Mouse (Mus musculus): ENCODE data around the gene Ift81. TPM values are rescaled to one million over a fixed set of nuclear protein-coding genes. Genes with fewer than 3 reads are reported as not detected.
"Not testable (repeated sequence)": the region's sequence is repeated elsewhere in the genome, so short reads cannot be mapped to it uniquely, and the experiment has no call there.

Ift81 gene
- polyA plus RNA-seq (2015; fragmentation: Nextera tagmentation; extraction: Ambion mirVana), result 41.4 and 43.0 TPM in 2 replicates

DNA sequence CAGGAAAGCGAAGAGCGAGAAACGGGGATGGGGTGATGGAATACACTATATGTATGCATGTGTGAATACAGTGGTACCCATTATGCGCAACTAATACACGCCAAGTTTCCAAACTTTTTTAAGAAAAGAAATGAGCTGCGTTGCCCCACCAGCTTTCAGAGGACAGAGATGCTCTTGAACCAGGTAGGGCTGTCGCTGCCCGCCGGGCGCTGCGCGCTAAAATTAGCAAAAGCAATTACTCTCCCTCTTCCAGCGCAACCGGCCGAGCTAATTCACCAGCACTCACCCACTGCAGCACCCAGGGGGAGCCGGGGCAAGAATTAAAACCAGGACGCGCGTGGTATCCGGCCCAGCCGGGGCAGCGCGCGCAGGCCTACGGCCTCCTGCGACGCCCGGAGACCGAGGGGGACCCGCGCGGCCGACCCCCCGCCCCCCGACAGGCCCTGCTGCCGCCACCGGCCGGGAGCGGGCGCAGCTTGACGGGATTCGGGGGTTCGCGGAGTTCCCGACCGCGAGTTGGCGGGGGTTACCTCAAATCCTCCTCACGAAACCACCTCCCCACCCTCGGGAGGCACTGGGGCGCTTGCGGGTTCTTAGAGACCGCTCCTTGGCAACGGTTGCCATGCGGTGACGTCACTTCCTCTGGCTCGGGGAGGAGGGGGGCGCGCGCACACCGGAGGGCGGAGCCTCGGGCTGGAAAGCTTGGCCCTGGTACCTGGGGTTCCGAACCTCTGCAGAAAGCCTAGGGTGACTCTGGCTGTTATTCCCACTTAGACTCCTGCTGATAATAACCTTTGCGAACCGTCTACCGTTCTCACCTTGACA is at the start of gene Ift81:
TSS of gene Ift81 (minus strand) at position 611 of the 825 bp plus-strand sequence.
- peak within 1 kb of the TSS; percentile 80 for H3K4me2 ChIP-seq
- peak; percentile 91 for ATAC-seq (replicated peaks; ENCODE audit: low FRiP score)
- peak within 1 kb of the TSS; percentile 86 for H3K9ac ChIP-seq
- H3K4me3 ChIP-seq (replicated peaks), result peak within 1 kb of the TSS; percentile 94
- H3K27ac ChIP-seq, result peak within 1 kb of the TSS; percentile 83
- H3K36me3 ChIP-seq, result peaks cover 10% of the 10 kb centered on the region
- peaks cover 25% of the 10 kb centered on the region for H3K4me1 ChIP-seq
- 2% methylated on average over 66 of the region's 67 CpGs for WGBS
- no peaks in the 10 kb centered on the region for H3K27me3 ChIP-seq
- H3K9me3 ChIP-seq (replicated peaks), result no peaks in the 10 kb centered on the region

GRCm38 (mm10) chr5:122662501-122662900 is 48.2 kb upstream of the Ift81 start:
- Histone ChIP-seq H3K36me3 (no peaks in the 10 kb centered on the region), H3K9me3 (replicated peaks) (no peaks in the 10 kb centered on the region), H3K9ac (no peak overlapping the region), H3K4me1 (peaks cover 12% of the 10 kb centered on the region; the same call in 1 of the 2 replicates), H3K4me3 (replicated peaks) (no peak overlapping the region), H3K27me3 (no peaks in the 10 kb centered on the region), H3K4me2 (no peak overlapping the region), H3K27ac (no peak overlapping the region)
- no peak for ATAC-seq (replicated peaks; ENCODE audit: low FRiP score)
- 94% methylated on average over 6 of the region's 6 CpGs for WGBS

DNA sequence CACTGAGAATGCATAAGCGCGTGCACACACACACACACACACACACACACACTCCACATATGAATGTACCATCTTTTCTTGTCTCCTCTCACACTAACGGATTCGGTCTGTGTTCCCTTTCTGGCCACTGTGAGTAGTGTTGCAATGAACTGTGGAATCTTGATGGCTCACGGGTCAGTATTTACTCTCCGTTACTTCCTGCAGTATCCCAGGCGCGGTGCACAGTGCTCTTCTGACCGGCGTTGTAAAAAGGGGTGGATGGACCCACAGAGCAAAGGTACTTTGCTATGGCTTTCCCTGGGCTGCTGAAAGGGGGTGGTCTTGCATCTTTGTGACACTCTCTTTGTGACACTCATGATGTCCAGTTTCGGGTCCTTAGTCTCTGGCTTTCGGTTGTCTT is 42.5 kb upstream of the Ift81 start:
- no peak overlapping the region for H3K4me3 ChIP-seq (replicated peaks)
- no peak overlapping the region for H3K9ac ChIP-seq
- H3K4me2 ChIP-seq, result no peak overlapping the region
- H3K9me3 ChIP-seq (replicated peaks), result no peaks in the 10 kb centered on the region
- H3K4me1 ChIP-seq, result peaks cover 19% of the 10 kb centered on the region
- no peak for ATAC-seq (replicated peaks; ENCODE audit: low FRiP score)
- 74% methylated on average over 12 of the region's 12 CpGs for WGBS
- no peak overlapping the region for H3K27ac ChIP-seq
- no peaks in the 10 kb centered on the region for H3K36me3 ChIP-seq
- H3K27me3 ChIP-seq, result no peaks in the 10 kb centered on the region

- Histone ChIP-seq H3K9ac (no peak overlapping the region), H3K36me3 (no peaks in the 10 kb centered on the region), H3K9me3 (replicated peaks) (no peaks in the 10 kb centered on the region), H3K27ac (peak overlapping the region; percentile 59), H3K27me3 (no peaks in the 10 kb centered on the region), H3K4me1 (peaks cover 17% of the 10 kb centered on the region), H3K4me3 (replicated peaks) (no peak overlapping the region), H3K4me2 (no peak overlapping the region)
- peak; percentile 54; the same call in 1 of the 2 replicates for ATAC-seq (replicated peaks; ENCODE audit: low FRiP score)
- 40% methylated on average over 5 of the region's 5 CpGs for WGBS
Measured at GRCm38 (mm10) chr5:122654268-122654573, 39.9 kb upstream of the Ift81 start.

GRCm38 (mm10) chr5:122653446-122654267 is 39.3 kb upstream of the Ift81 start:
- Histone ChIP-seq H3K27ac (peak overlapping the region; percentile 59), H3K36me3 (no peaks in the 10 kb centered on the region), H3K27me3 (no peaks in the 10 kb centered on the region), H3K4me1 (peaks cover 17% of the 10 kb centered on the region), H3K4me2 (no peak overlapping the region), H3K9me3 (replicated peaks) (no peaks in the 10 kb centered on the region), H3K4me3 (replicated peaks) (no peak overlapping the region), H3K9ac (no peak overlapping the region)
- peak; percentile 76 for ATAC-seq (replicated peaks; ENCODE audit: low FRiP score)
- WGBS, result 40% methylated on average over 15 of the region's 15 CpGs

GRCm38 (mm10) chr5:122653112-122653445 is 38.8 kb upstream of the Ift81 start:
- Histone ChIP-seq H3K27me3 (no peaks in the 10 kb centered on the region), H3K4me2 (no peak overlapping the region), H3K27ac (peak overlapping the region; percentile 59; the same call in 1 of the 2 replicates), H3K36me3 (no peaks in the 10 kb centered on the region), H3K4me3 (replicated peaks) (no peak overlapping the region), H3K9ac (no peak overlapping the region), H3K4me1 (peaks cover 17% of the 10 kb centered on the region), H3K9me3 (replicated peaks) (no peaks in the 10 kb centered on the region)
- no peak for ATAC-seq (replicated peaks; ENCODE audit: low FRiP score)
- 75% methylated on average over 10 of the region's 10 CpGs for WGBS

GRCm38 (mm10) chr5:122652506-122652905 is 38.2 kb upstream of the Ift81 start:
- H3K9ac ChIP-seq, result no peak overlapping the region
- peaks cover 17% of the 10 kb centered on the region for H3K4me1 ChIP-seq
- no peaks in the 10 kb centered on the region for H3K27me3 ChIP-seq
- WGBS, result 79% methylated on average over 7 of the region's 7 CpGs
- no peak overlapping the region for H3K4me3 ChIP-seq (replicated peaks)
- no peak overlapping the region for H3K27ac ChIP-seq
- H3K36me3 ChIP-seq, result no peaks in the 10 kb centered on the region
- H3K4me2 ChIP-seq, result no peak overlapping the region
- no peak for ATAC-seq (replicated peaks; ENCODE audit: low FRiP score)
- no peaks in the 10 kb centered on the region for H3K9me3 ChIP-seq (replicated peaks)

- 94% methylated on average over 8 of the region's 8 CpGs for WGBS
- no peaks in the 10 kb centered on the region for H3K27me3 ChIP-seq
- no peak for ATAC-seq (replicated peaks; ENCODE audit: low FRiP score)
- no peak overlapping the region for H3K27ac ChIP-seq
- peaks cover 17% of the 10 kb centered on the region for H3K4me1 ChIP-seq
- H3K4me3 ChIP-seq (replicated peaks), result no peak overlapping the region
- H3K9me3 ChIP-seq (replicated peaks), result no peaks in the 10 kb centered on the region
- H3K4me2 ChIP-seq, result no peak overlapping the region
- H3K36me3 ChIP-seq, result no peaks in the 10 kb centered on the region
- no peak overlapping the region for H3K9ac ChIP-seq
Measured at GRCm38 (mm10) chr5:122650100-122650499, 35.8 kb upstream of the Ift81 start.

GRCm38 (mm10) chr5:122649264-122649663 is 34.9 kb upstream of the Ift81 start:
- no peaks in the 10 kb centered on the region for H3K9me3 ChIP-seq (replicated peaks)
- 70% methylated on average over 8 of the region's 8 CpGs for WGBS
- no peak overlapping the region for H3K4me3 ChIP-seq (replicated peaks)

GRCm38 (mm10) chr5:122647952-122648374 is 33.6 kb upstream of the Ift81 start:
- H3K9me3 ChIP-seq (replicated peaks); H3K36me3 ChIP-seq; H3K4me2 ChIP-seq; H3K27ac ChIP-seq; H3K27me3 ChIP-seq; H3K9ac ChIP-seq; H3K4me3 ChIP-seq (replicated peaks); H3K4me1 ChIP-seq; ATAC-seq (replicated peaks; ENCODE audit: low FRiP score): not testable (repeated sequence)
- WGBS, result 94% methylated on average over 14 of the region's 14 CpGs

More at GRCm38 (mm10) chr5:122649264-122649663, 34.9 kb upstream of the Ift81 start:
- no peak overlapping the region for H3K9ac ChIP-seq
- peaks cover 15% of the 10 kb centered on the region for H3K4me1 ChIP-seq
- no peaks in the 10 kb centered on the region for H3K36me3 ChIP-seq
- ATAC-seq (replicated peaks; ENCODE audit: low FRiP score), result no peak
- H3K27me3 ChIP-seq, result no peaks in the 10 kb centered on the region
- no peak overlapping the region for H3K4me2 ChIP-seq
- H3K27ac ChIP-seq, result no peak overlapping the region

- no peak for ATAC-seq (replicated peaks; ENCODE audit: low FRiP score)
- peaks cover 6% of the 10 kb centered on the region; the same call in 1 of the 2 replicates for H3K4me1 ChIP-seq
- H3K36me3 ChIP-seq, result no peaks in the 10 kb centered on the region
- no peak overlapping the region for H3K9ac ChIP-seq
- 76% methylated on average over 9 of the region's 9 CpGs for WGBS
- H3K9me3 ChIP-seq (replicated peaks), result no peaks in the 10 kb centered on the region
- H3K4me2 ChIP-seq, result no peak overlapping the region
- no peaks in the 10 kb centered on the region for H3K27me3 ChIP-seq
- H3K4me3 ChIP-seq (replicated peaks), result no peak overlapping the region
- H3K27ac ChIP-seq, result no peak overlapping the region
Measured at GRCm38 (mm10) chr5:122647256-122647924, 33.1 kb upstream of the Ift81 start.

GRCm38 (mm10) chr5:122646050-122646449 is 31.7 kb upstream of the Ift81 start:
- 83% methylated on average over 11 of the region's 11 CpGs for WGBS
- Histone ChIP-seq H3K27me3 (no peaks in the 10 kb centered on the region), H3K4me2 (no peak overlapping the region), H3K4me1 (peaks cover 6% of the 10 kb centered on the region; the same call in 1 of the 2 replicates), H3K36me3 (no peaks in the 10 kb centered on the region), H3K9me3 (replicated peaks) (no peaks in the 10 kb centered on the region), H3K27ac (no peak overlapping the region), H3K4me3 (replicated peaks) (no peak overlapping the region), H3K9ac (no peak overlapping the region)
- ATAC-seq (replicated peaks; ENCODE audit: low FRiP score), result no peak
